Mouse (Mus musculus): ENCODE measurements around the gene Lrrc4. TPM values are rescaled to one million over a fixed set of nuclear protein-coding genes. Genes with fewer than 3 reads are reported as not detected.

Gene Lrrc4
- polyA plus RNA-seq, 1 experiment, result 0.83 TPM

- Histone ChIP-seq H3K4me3 (ENCODE audit: insufficient read depth, low read depth, low read length) (no peak overlapping the region), H3K27ac (replicated peaks; ENCODE audit: low read depth, low read length) (no peak overlapping the region), H3K4me1 (ENCODE audit: control insufficient read depth, insufficient read depth, insufficient read length, low read length) (peaks cover 11% of the 10 kb centered on the region; the same call in 1 of the 2 replicates)
Observed at GRCm38 (mm10) chr6:28862304-28862703, 30.8 kb upstream of the Lrrc4 start.

- Histone ChIP-seq H3K4me1 (ENCODE audit: control insufficient read depth, insufficient read depth, insufficient read length, low read length) (peaks cover 7% of the 10 kb centered on the region; the same call in 1 of the 2 replicates), H3K27ac (replicated peaks; ENCODE audit: low read depth, low read length) (no peak overlapping the region)
Observed at GRCm38 (mm10) chr6:28860922-28861321, 29.4 kb upstream of the Lrrc4 start.

GRCm38 (mm10) chr6:28860450-28860849, 28.9 kb upstream of the Lrrc4 start:
- Histone ChIP-seq H3K4me1 (ENCODE audit: control insufficient read depth, insufficient read depth, insufficient read length, low read length) (peaks cover 4% of the 10 kb centered on the region; the same call in 1 of the 2 replicates), H3K27ac (replicated peaks; ENCODE audit: low read depth, low read length) (no peak overlapping the region)

More at GRCm38 (mm10) chr6:28860922-28861321, 29.4 kb upstream of the Lrrc4 start:
- no peak overlapping the region for H3K4me3 ChIP-seq (ENCODE audit: insufficient read depth, low read depth, low read length)

GRCm38 (mm10) chr6:28859094-28859493, 27.5 kb upstream of the Lrrc4 start:
- peaks cover 4% of the 10 kb centered on the region; the same call in 1 of the 2 replicates for H3K4me1 ChIP-seq (ENCODE audit: control insufficient read depth, insufficient read depth, insufficient read length, low read length)
- no peak overlapping the region for H3K4me3 ChIP-seq (ENCODE audit: insufficient read depth, low read depth, low read length)
- no peak overlapping the region for H3K27ac ChIP-seq (replicated peaks; ENCODE audit: low read depth, low read length)

More at GRCm38 (mm10) chr6:28860450-28860849, 28.9 kb upstream of the Lrrc4 start:
- no peak overlapping the region for H3K4me3 ChIP-seq (ENCODE audit: insufficient read depth, low read depth, low read length)

- no peak overlapping the region for H3K27ac ChIP-seq (replicated peaks; ENCODE audit: low read depth, low read length)
- no peak overlapping the region for H3K4me3 ChIP-seq (ENCODE audit: insufficient read depth, low read depth, low read length)
Observed at GRCm38 (mm10) chr6:28857198-28858180, 25.9 kb upstream of the Lrrc4 start.

GRCm38 (mm10) chr6:28856789-28857188, 25.2 kb upstream of the Lrrc4 start:
- no peak overlapping the region for H3K27ac ChIP-seq (replicated peaks; ENCODE audit: low read depth, low read length)
- peaks cover 4% of the 10 kb centered on the region; the same call in 1 of the 2 replicates for H3K4me1 ChIP-seq (ENCODE audit: control insufficient read depth, insufficient read depth, insufficient read length, low read length)
- no peak overlapping the region for H3K4me3 ChIP-seq (ENCODE audit: insufficient read depth, low read depth, low read length)

More at GRCm38 (mm10) chr6:28857198-28858180, 25.9 kb upstream of the Lrrc4 start:
- peaks cover 4% of the 10 kb centered on the region; the same call in 1 of the 2 replicates for H3K4me1 ChIP-seq (ENCODE audit: control insufficient read depth, insufficient read depth, insufficient read length, low read length)

GRCm38 (mm10) chr6:28855442-28855841, 23.9 kb upstream of the Lrrc4 start:
- Histone ChIP-seq H3K4me3 (ENCODE audit: insufficient read depth, low read depth, low read length) (no peak overlapping the region), H3K27ac (replicated peaks; ENCODE audit: low read depth, low read length) (no peak overlapping the region), H3K4me1 (ENCODE audit: control insufficient read depth, insufficient read depth, insufficient read length, low read length) (peaks cover 6% of the 10 kb centered on the region; the same call in 1 of the 2 replicates)

GRCm38 (mm10) chr6:28854598-28854997, 23.1 kb upstream of the Lrrc4 start:
- H3K27ac ChIP-seq (replicated peaks; ENCODE audit: low read depth, low read length), result no peak overlapping the region

GRCm38 (mm10) chr6:28853654-28854053, 22.1 kb upstream of the Lrrc4 start:
- Histone ChIP-seq H3K27ac (replicated peaks; ENCODE audit: low read depth, low read length) (no peak overlapping the region), H3K4me3 (ENCODE audit: insufficient read depth, low read depth, low read length) (no peak overlapping the region), H3K4me1 (ENCODE audit: control insufficient read depth, insufficient read depth, insufficient read length, low read length) (peaks cover 12% of the 10 kb centered on the region)

More at GRCm38 (mm10) chr6:28854598-28854997, 23.1 kb upstream of the Lrrc4 start:
- H3K4me3 ChIP-seq (ENCODE audit: insufficient read depth, low read depth, low read length), result no peak overlapping the region
- H3K4me1 ChIP-seq (ENCODE audit: control insufficient read depth, insufficient read depth, insufficient read length, low read length), result peaks cover 7% of the 10 kb centered on the region; the same call in 1 of the 2 replicates

- Histone ChIP-seq H3K4me1 (ENCODE audit: control insufficient read depth, insufficient read depth, insufficient read length, low read length) (peaks cover 12% of the 10 kb centered on the region), H3K4me3 (ENCODE audit: insufficient read depth, low read depth, low read length) (no peak overlapping the region), H3K27ac (replicated peaks; ENCODE audit: low read depth, low read length) (no peak overlapping the region)
Observed at GRCm38 (mm10) chr6:28853164-28853563, 21.6 kb upstream of the Lrrc4 start.

- Histone ChIP-seq H3K4me3 (ENCODE audit: insufficient read depth, low read depth, low read length) (no peak overlapping the region), H3K4me1 (ENCODE audit: control insufficient read depth, insufficient read depth, insufficient read length, low read length) (peaks cover 13% of the 10 kb centered on the region), H3K27ac (replicated peaks; ENCODE audit: low read depth, low read length) (no peak overlapping the region)
Observed at GRCm38 (mm10) chr6:28852342-28852741, 20.8 kb upstream of the Lrrc4 start.

- H3K27ac ChIP-seq (replicated peaks; ENCODE audit: low read depth, low read length), result no peak overlapping the region
- H3K4me1 ChIP-seq (ENCODE audit: control insufficient read depth, insufficient read depth, insufficient read length, low read length), result peaks cover 14% of the 10 kb centered on the region
- no peak overlapping the region for H3K4me3 ChIP-seq (ENCODE audit: insufficient read depth, low read depth, low read length)
Observed at GRCm38 (mm10) chr6:28850326-28850900, 18.9 kb upstream of the Lrrc4 start.

GRCm38 (mm10) chr6:28849317-28849716, 17.8 kb upstream of the Lrrc4 start:
- H3K27ac ChIP-seq (replicated peaks; ENCODE audit: low read depth, low read length), result no peak overlapping the region
- peaks cover 9% of the 10 kb centered on the region for H3K4me1 ChIP-seq (ENCODE audit: control insufficient read depth, insufficient read depth, insufficient read length, low read length)

GRCm38 (mm10) chr6:28848891-28849290, 17.3 kb upstream of the Lrrc4 start:
- Histone ChIP-seq H3K4me3 (ENCODE audit: insufficient read depth, low read depth, low read length) (no peak overlapping the region), H3K27ac (replicated peaks; ENCODE audit: low read depth, low read length) (no peak overlapping the region), H3K4me1 (ENCODE audit: control insufficient read depth, insufficient read depth, insufficient read length, low read length) (peaks cover 9% of the 10 kb centered on the region)

More at GRCm38 (mm10) chr6:28849317-28849716, 17.8 kb upstream of the Lrrc4 start:
- no peak overlapping the region for H3K4me3 ChIP-seq (ENCODE audit: insufficient read depth, low read depth, low read length)

- no peak overlapping the region for H3K27ac ChIP-seq (replicated peaks; ENCODE audit: low read depth, low read length)
- peaks cover 9% of the 10 kb centered on the region for H3K4me1 ChIP-seq (ENCODE audit: control insufficient read depth, insufficient read depth, insufficient read length, low read length)
- no peak overlapping the region for H3K4me3 ChIP-seq (ENCODE audit: insufficient read depth, low read depth, low read length)
Observed at GRCm38 (mm10) chr6:28848285-28848794, 16.8 kb upstream of the Lrrc4 start.

All from brown adipose tissue, adult 24 weeks (tissue).